Mouse (Mus musculus): ENCODE data around the gene Ccl1. TPM values are rescaled to one million over a fixed set of nuclear protein-coding genes. Genes with fewer than 3 reads are reported as not detected.

Gene Ccl1
- polyA plus RNA-seq, 1 experiment from 2014 or later: not detected

GRCm38 (mm10) chr11:82226976-82227375 lies 78.5 kb downstream of the Ccl1 start:
- H3K9me3 ChIP-seq (ENCODE audit: control insufficient read depth, low read length): no peaks in the 10 kb centered on the region
- WGBS: 78% methylated on average over 9 of the region's 9 CpGs
- no peak overlapping the region for H3K9ac ChIP-seq (ENCODE audit: low read depth, low read length)
- H3K4me2 ChIP-seq (ENCODE audit: low read depth, low read length): no peak overlapping the region
- H3K36me3 ChIP-seq (ENCODE audit: control insufficient read depth, insufficient read depth, low read length): no peaks in the 10 kb centered on the region
- no peaks in the 10 kb centered on the region for H3K4me1 ChIP-seq (ENCODE audit: control insufficient read depth, insufficient read depth, low read length)
- no peak for DNase-seq (ENCODE audit: low spot score)
- no peaks in the 10 kb centered on the region; the same call in 1 of the 2 replicates for H3K27me3 ChIP-seq (replicated peaks; ENCODE audit: control insufficient read depth, insufficient read depth, low read length)
- ATAC-seq (ENCODE audit: low read depth): no peak
- H3K27ac ChIP-seq (replicated peaks; ENCODE audit: low read depth, low read length): no peak overlapping the region
- no peak overlapping the region for H3K4me3 ChIP-seq (ENCODE audit: low read depth, low read length)

DNA sequence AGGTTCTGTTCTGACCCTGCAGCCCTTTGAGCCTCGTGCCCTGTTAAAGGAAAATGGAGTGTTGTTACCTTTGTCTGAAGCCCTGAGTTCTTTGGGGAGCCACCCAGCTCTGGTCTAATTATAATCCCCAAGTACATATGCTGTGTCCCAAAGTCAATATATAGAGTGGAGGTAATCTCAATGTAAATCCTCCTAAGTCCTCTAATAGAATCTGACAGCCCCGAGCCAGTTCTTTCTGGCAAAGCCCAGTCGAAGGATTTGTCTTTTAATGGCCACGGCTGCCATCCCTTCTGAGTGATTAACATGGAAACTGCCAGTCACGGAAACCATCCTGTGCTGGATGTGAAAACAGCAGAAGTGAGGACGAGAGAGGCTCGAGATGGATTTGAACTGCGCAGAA lies 79.6 kb downstream of the Ccl1 start:
- Histone ChIP-seq H3K9me3 (ENCODE audit: control insufficient read depth, low read length) (no peaks in the 10 kb centered on the region), H3K27me3 (replicated peaks; ENCODE audit: control insufficient read depth, insufficient read depth, low read length) (no peaks in the 10 kb centered on the region; the same call in 1 of the 2 replicates), H3K4me1 (ENCODE audit: control insufficient read depth, insufficient read depth, low read length) (no peaks in the 10 kb centered on the region), H3K4me2 (ENCODE audit: low read depth, low read length) (no peak overlapping the region), H3K27ac (replicated peaks; ENCODE audit: low read depth, low read length) (no peak overlapping the region), H3K4me3 (ENCODE audit: low read depth, low read length) (no peak overlapping the region), H3K36me3 (ENCODE audit: control insufficient read depth, insufficient read depth, low read length) (no peaks in the 10 kb centered on the region), H3K9ac (ENCODE audit: low read depth, low read length) (no peak overlapping the region)
- 65% methylated on average over 8 of the region's 8 CpGs for WGBS
- no peak for ATAC-seq (ENCODE audit: low read depth)
- DNase-seq (ENCODE audit: low spot score): no peak

DNA sequence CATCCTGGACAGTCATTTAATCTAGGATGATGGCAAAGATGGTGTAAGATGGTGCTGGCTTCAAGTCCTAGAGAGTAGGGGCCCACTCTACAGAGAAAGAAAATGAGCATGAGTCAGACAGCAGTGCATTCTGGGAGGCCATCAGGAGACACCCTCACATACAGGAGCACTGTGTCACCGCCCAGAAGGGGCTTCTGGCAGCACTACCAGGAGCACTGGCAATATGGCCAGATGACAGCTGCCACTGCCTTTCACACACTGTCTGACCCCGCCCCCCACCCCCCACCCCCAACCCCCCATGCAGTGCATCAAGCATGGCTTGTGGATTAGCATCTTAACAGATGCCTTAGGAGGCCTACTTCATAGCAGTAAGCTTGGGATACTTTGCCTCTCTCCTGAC lies 89.0 kb downstream of the Ccl1 start:
- Histone ChIP-seq H3K4me3 (ENCODE audit: low read depth, low read length) (no peak overlapping the region), H3K27me3 (replicated peaks; ENCODE audit: control insufficient read depth, insufficient read depth, low read length) (no peaks in the 10 kb centered on the region), H3K4me2 (ENCODE audit: low read depth, low read length) (no peak overlapping the region), H3K4me1 (ENCODE audit: control insufficient read depth, insufficient read depth, low read length) (no peaks in the 10 kb centered on the region), H3K27ac (replicated peaks; ENCODE audit: low read depth, low read length) (no peak overlapping the region), H3K36me3 (ENCODE audit: control insufficient read depth, insufficient read depth, low read length) (no peaks in the 10 kb centered on the region), H3K9me3 (ENCODE audit: control insufficient read depth, low read length) (no peaks in the 10 kb centered on the region), H3K9ac (ENCODE audit: low read depth, low read length) (no peak overlapping the region)
- DNase-seq (ENCODE audit: low spot score) (no peak), ATAC-seq (ENCODE audit: low read depth) (no peak)
- WGBS: 31% methylated on average over 2 of the region's 2 CpGs

GRCm38 (mm10) chr11:82214405-82214804 lies 91.1 kb downstream of the Ccl1 start:
- Histone ChIP-seq H3K4me3 (ENCODE audit: low read depth, low read length) (no peak overlapping the region), H3K36me3 (ENCODE audit: control insufficient read depth, insufficient read depth, low read length) (no peaks in the 10 kb centered on the region), H3K27ac (replicated peaks; ENCODE audit: low read depth, low read length) (no peak overlapping the region), H3K9ac (ENCODE audit: low read depth, low read length) (no peak overlapping the region), H3K4me2 (ENCODE audit: low read depth, low read length) (no peak overlapping the region), H3K27me3 (replicated peaks; ENCODE audit: control insufficient read depth, insufficient read depth, low read length) (no peaks in the 10 kb centered on the region), H3K9me3 (ENCODE audit: control insufficient read depth, low read length) (no peaks in the 10 kb centered on the region), H3K4me1 (ENCODE audit: control insufficient read depth, insufficient read depth, low read length) (no peaks in the 10 kb centered on the region)
- ATAC-seq (ENCODE audit: low read depth): no peak
- no peak for DNase-seq (ENCODE audit: low spot score)
- WGBS: 85% methylated on average over 4 of the region's 4 CpGs

- Histone ChIP-seq H3K27me3 (replicated peaks; ENCODE audit: control insufficient read depth, insufficient read depth, low read length) (no peaks in the 10 kb centered on the region), H3K9me3 (ENCODE audit: control insufficient read depth, low read length) (no peaks in the 10 kb centered on the region), H3K36me3 (ENCODE audit: control insufficient read depth, insufficient read depth, low read length) (no peaks in the 10 kb centered on the region), H3K4me2 (ENCODE audit: low read depth, low read length) (no peak overlapping the region), H3K4me3 (ENCODE audit: low read depth, low read length) (no peak overlapping the region), H3K27ac (replicated peaks; ENCODE audit: low read depth, low read length) (no peak overlapping the region), H3K9ac (ENCODE audit: low read depth, low read length) (no peak overlapping the region), H3K4me1 (ENCODE audit: control insufficient read depth, insufficient read depth, low read length) (no peaks in the 10 kb centered on the region)
- WGBS: 93% methylated on average over 2 of the region's 2 CpGs
- DNase-seq (ENCODE audit: low spot score): no peak
- ATAC-seq (ENCODE audit: low read depth): no peak
Observed at GRCm38 (mm10) chr11:82206960-82207488, 98.5 kb downstream of the Ccl1 start.

DNA sequence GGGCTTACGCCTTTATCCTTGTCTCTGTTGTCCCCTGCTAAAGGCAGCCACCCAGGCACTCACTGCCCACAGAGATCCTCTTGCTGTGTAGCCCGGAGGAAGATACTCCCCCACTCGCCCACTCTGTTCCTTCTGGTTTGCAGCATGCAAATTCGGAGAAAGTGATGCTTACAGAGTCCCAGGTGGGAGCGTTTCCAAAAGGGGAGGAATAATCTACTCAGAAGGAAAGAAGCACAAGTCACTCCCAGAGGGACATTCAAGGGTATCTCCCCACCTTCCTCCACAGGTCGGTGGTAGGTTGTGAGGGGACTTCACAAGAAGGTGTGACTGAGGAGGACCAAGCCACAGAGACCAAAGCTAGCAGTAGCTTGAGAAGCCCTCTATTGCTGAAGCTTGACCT lies 100.3 kb downstream of the Ccl1 start:
- no peaks in the 10 kb centered on the region for H3K27me3 ChIP-seq (replicated peaks; ENCODE audit: control insufficient read depth, insufficient read depth, low read length)
- no peak overlapping the region for H3K4me2 ChIP-seq (ENCODE audit: low read depth, low read length)
- no peaks in the 10 kb centered on the region for H3K36me3 ChIP-seq (ENCODE audit: control insufficient read depth, insufficient read depth, low read length)
- DNase-seq (ENCODE audit: low spot score) (no peak), ATAC-seq (ENCODE audit: low read depth) (no peak)
- H3K9me3 ChIP-seq (ENCODE audit: control insufficient read depth, low read length): no peaks in the 10 kb centered on the region
- no peak overlapping the region for H3K9ac ChIP-seq (ENCODE audit: low read depth, low read length)
- H3K4me3 ChIP-seq (ENCODE audit: low read depth, low read length): no peak overlapping the region
- 88% methylated on average over 6 of the region's 6 CpGs for WGBS
- no peak overlapping the region for H3K27ac ChIP-seq (replicated peaks; ENCODE audit: low read depth, low read length)
- H3K4me1 ChIP-seq (ENCODE audit: control insufficient read depth, insufficient read depth, low read length): no peaks in the 10 kb centered on the region

GRCm38 (mm10) chr11:82203706-82204105 lies 101.8 kb downstream of the Ccl1 start:
- Histone ChIP-seq H3K9ac (ENCODE audit: low read depth, low read length) (no peak overlapping the region), H3K4me1 (ENCODE audit: control insufficient read depth, insufficient read depth, low read length) (no peaks in the 10 kb centered on the region), H3K4me2 (ENCODE audit: low read depth, low read length) (no peak overlapping the region), H3K36me3 (ENCODE audit: control insufficient read depth, insufficient read depth, low read length) (no peaks in the 10 kb centered on the region), H3K27me3 (replicated peaks; ENCODE audit: control insufficient read depth, insufficient read depth, low read length) (no peaks in the 10 kb centered on the region), H3K4me3 (ENCODE audit: low read depth, low read length) (no peak overlapping the region), H3K27ac (replicated peaks; ENCODE audit: low read depth, low read length) (no peak overlapping the region), H3K9me3 (ENCODE audit: control insufficient read depth, low read length) (no peaks in the 10 kb centered on the region)
- no peak for ATAC-seq (ENCODE audit: low read depth)
- 82% methylated on average over 3 of the region's 3 CpGs for WGBS
- DNase-seq (ENCODE audit: low spot score): no peak

DNA sequence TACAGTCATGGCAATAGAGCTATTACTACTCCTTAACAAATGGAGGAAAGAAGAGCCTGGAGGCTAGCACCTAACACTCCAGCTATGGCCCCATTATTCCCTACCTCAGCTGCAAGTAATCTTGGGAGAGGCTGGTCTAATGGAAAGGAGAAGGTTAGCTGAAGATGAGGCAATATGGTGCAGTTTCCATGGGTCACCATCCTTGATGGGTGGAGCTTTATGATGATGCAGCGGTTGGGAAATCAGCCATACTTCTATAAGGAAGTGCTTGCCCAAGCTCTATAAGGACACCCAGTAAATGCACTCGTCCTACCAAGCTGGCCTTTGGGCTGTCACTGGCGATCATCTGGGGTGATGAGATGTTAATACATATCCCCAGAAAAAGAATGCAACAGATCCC lies 107.7 kb downstream of the Ccl1 start:
- DNase-seq (ENCODE audit: low spot score) (no peak), ATAC-seq (ENCODE audit: low read depth) (no peak)
- Histone ChIP-seq H3K9ac (ENCODE audit: low read depth, low read length) (no peak overlapping the region), H3K4me3 (ENCODE audit: low read depth, low read length) (no peak overlapping the region), H3K27me3 (replicated peaks; ENCODE audit: control insufficient read depth, insufficient read depth, low read length) (no peaks in the 10 kb centered on the region), H3K4me1 (ENCODE audit: control insufficient read depth, insufficient read depth, low read length) (no peaks in the 10 kb centered on the region), H3K36me3 (ENCODE audit: control insufficient read depth, insufficient read depth, low read length) (no peaks in the 10 kb centered on the region), H3K9me3 (ENCODE audit: control insufficient read depth, low read length) (no peaks in the 10 kb centered on the region), H3K4me2 (ENCODE audit: low read depth, low read length) (no peak overlapping the region), H3K27ac (replicated peaks; ENCODE audit: low read depth, low read length) (no peak overlapping the region)
- WGBS: 85% methylated on average over 3 of the region's 3 CpGs

- Histone ChIP-seq H3K27ac (replicated peaks; ENCODE audit: low read depth, low read length) (no peak overlapping the region), H3K4me1 (ENCODE audit: control insufficient read depth, insufficient read depth, low read length) (no peaks in the 10 kb centered on the region), H3K4me3 (ENCODE audit: low read depth, low read length) (no peak overlapping the region), H3K36me3 (ENCODE audit: control insufficient read depth, insufficient read depth, low read length) (no peaks in the 10 kb centered on the region), H3K9ac (ENCODE audit: low read depth, low read length) (no peak overlapping the region), H3K4me2 (ENCODE audit: low read depth, low read length) (no peak overlapping the region), H3K27me3 (replicated peaks; ENCODE audit: control insufficient read depth, insufficient read depth, low read length) (no peaks in the 10 kb centered on the region; the same call in 1 of the 2 replicates), H3K9me3 (ENCODE audit: control insufficient read depth, low read length) (no peaks in the 10 kb centered on the region)
- no peak for DNase-seq (ENCODE audit: low spot score)
- no peak for ATAC-seq (ENCODE audit: low read depth)
- 44% methylated on average over 2 of the region's 2 CpGs for WGBS
Observed at GRCm38 (mm10) chr11:82194980-82195379, 110.5 kb downstream of the Ccl1 start.
